Mouse (Mus musculus) erythroblast, embryonic 14.5 days (primary cell): Measurements from ENCODE around the gene Tvp23b. TPM values are rescaled to one million over a fixed set of nuclear protein-coding genes. Genes with fewer than 3 reads are reported as not detected.

ENCODE experiments used
- H3K27me3 ChIP-seq: 2 replicates; pipeline ENCODE4 v1.6.1; 2012; ENCODE audit warnings: inconsistent platforms; ENCODE audit not compliant: control insufficient read depth
- H3K36me3 ChIP-seq: 2 replicates; pipeline ENCODE4 v1.6.1; 2012; ENCODE audit warnings: mild to moderate bottlenecking, inconsistent platforms; ENCODE audit not compliant: control insufficient read depth
- H3K4me1 ChIP-seq: 2 replicates; pipeline ENCODE4 v1.6.1; 2012; ENCODE audit warnings: inconsistent platforms; ENCODE audit not compliant: control insufficient read depth
- H3K4me3 ChIP-seq: replicated peaks from 2 replicates; pipeline ENCODE3; 2012; ENCODE audit warnings: moderate library complexity, mild to moderate bottlenecking, inconsistent platforms
- H3K9me3 ChIP-seq: 2 replicates; pipeline ENCODE4 v1.6.1; 2012; ENCODE audit warnings: low read length, inconsistent platforms, mixed read lengths; ENCODE audit not compliant: control insufficient read depth
- GATA1 ChIP-seq: IDR thresholded peaks from 2 replicates; pipeline ENCODE4 v1.6.1; 2012; ENCODE audit warnings: low read length, inconsistent platforms, mixed read lengths
- TAL1 ChIP-seq: IDR thresholded peaks from 3 replicates; pipeline ENCODE4 v1.6.1; 2012; ENCODE audit warnings: low read length, inconsistent platforms, mixed read lengths
- polyA plus RNA-seq: library from polyadenylated mRNA; stranded (reverse); fragments of >175 nt; gene quantifications from 2 replicates; pipeline ENCODE4 v1.2.3, GENCODE M21; 2012

Gene Tvp23b
- polyA plus RNA-seq, 1 experiment, result not detected

DNA sequence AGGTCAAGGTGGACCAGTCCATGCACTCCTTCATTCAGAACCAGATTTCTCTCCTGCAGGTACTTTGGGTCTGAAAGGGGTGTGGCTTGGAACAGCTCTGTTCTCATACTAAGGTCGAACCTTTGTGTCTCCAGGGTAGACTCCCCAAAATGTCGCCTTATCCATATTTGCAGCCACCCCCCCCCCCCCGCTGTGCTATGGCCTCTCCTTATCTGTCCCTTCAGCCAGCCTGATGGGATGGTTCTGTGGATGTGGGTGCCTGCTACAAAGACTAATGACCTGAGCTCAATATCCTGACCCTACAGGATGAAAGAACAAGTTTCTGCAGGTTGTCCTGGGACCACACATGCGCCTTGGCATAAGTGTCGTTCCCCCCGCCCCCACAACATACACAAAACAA, 25.9 kb upstream of the Tvp23b start:
- H3K4me1 ChIP-seq, result peaks cover 13% of the 10 kb centered on the region
- no peaks in the 10 kb centered on the region for H3K9me3 ChIP-seq
- TF ChIP-seq GATA1 (no peak), TAL1 (no peak)
- no peaks in the 10 kb centered on the region for H3K36me3 ChIP-seq
- H3K27me3 ChIP-seq, result no peaks in the 10 kb centered on the region
- H3K4me3 ChIP-seq, result no peak overlapping the region

DNA sequence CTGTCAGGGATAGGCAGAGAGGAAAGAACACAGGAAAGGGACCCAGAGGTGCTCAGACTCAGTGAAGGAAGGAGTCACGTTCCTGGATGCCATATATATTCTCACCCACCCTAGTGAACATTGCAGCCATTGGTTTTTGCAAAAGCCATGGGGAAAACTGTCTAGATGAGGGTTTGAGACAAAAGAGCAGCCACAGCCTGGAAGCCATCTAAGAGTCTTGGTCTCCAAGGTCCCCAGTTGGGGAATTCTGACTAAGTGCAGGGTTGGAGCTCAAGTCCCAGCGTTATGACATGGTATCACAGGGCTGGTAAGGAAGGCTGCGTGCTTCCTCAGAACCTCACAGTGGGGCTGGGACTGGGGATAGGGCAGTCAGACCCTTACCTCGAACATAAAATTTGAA, 13.7 kb upstream of the Tvp23b start:
- TF ChIP-seq TAL1 (no peak), GATA1 (no peak)
- no peaks in the 10 kb centered on the region for H3K36me3 ChIP-seq
- H3K4me3 ChIP-seq, result no peak overlapping the region
- H3K4me1 ChIP-seq, result peaks cover 6% of the 10 kb centered on the region
- H3K27me3 ChIP-seq, result no peaks in the 10 kb centered on the region
- H3K9me3 ChIP-seq, result no peaks in the 10 kb centered on the region

DNA sequence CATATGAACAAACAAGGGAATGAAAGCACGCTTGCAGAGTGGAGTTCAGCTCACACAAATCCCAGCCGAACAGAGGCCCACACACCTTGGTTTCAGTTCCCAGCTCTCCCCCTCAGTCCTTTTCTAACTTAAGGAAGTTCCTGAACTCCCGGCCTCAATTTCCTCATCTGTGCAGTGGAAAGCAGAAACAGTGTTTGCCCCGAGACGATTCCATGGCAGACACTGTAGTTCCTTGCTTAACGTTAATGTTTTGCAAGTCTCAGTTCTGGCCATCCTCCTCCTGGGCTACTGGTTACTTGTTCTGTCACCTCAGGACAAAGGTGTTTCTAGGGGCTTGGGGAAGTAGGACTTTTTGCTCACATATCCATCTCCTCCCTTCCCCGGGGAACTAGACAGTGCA, 12.6 kb upstream of the Tvp23b start:
- Histone ChIP-seq H3K27me3 (no peaks in the 10 kb centered on the region), H3K4me1 (peaks cover 6% of the 10 kb centered on the region), H3K9me3 (no peaks in the 10 kb centered on the region), H3K4me3 (no peak overlapping the region), H3K36me3 (no peaks in the 10 kb centered on the region)
- no peak for TF ChIP-seq GATA1
- no peak for TF ChIP-seq TAL1

DNA sequence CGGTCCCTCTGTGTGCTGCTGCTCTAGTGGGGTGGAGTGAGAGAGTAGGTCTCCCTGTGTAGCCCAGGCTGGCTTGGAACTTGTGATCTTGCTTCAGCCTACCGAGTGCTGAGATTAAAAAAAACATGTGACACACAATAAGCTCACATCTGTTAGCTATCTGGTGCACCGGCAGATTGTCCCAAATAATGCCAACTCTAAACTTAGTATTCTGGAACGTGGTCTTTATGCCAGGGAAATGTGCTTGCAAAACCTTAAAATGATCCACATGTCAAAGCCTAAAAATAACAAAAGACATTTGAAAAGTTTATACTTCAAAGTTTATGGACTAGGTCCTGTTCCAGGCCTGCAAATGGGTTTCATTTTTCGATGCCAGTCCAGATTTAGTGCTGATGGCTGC, 10.1 kb upstream of the Tvp23b start:
- H3K4me3 ChIP-seq, result no peak overlapping the region
- no peaks in the 10 kb centered on the region for H3K36me3 ChIP-seq
- no peaks in the 10 kb centered on the region for H3K9me3 ChIP-seq
- TF ChIP-seq GATA1 (no peak), TAL1 (no peak)
- peaks cover 6% of the 10 kb centered on the region for H3K4me1 ChIP-seq
- no peaks in the 10 kb centered on the region for H3K27me3 ChIP-seq

DNA sequence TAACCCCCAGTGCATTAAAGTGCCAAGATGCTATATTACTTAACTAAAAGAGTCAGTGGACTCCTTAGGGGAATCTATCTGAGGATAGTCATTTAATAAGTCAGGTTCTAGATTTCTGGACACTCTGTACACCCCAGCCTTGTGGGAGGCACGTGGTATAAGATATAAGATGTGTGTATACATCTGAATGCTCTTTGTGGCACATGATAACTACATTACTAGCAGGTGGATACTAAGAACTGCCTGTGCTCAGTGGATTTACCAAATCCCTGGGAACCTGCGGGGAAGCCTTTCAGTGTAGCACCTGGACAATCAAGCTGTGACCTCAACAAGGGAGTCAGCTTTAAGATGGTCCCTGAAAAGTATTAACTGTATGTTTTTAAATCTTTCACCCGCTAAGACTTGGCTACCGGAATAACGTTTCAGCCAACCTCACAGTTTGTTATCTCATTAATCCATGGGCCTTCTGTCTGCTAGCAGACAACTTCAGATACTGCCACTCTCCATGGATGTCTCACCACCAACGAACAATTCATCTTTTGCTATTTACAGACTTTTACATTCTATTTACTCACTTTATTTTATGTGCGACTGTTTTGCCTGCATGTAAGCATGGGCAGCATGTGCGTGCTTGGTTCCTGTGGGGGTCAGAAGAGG, 9.4 kb upstream of the Tvp23b start:
- Histone ChIP-seq H3K27me3 (no peaks in the 10 kb centered on the region), H3K4me3 (no peak overlapping the region), H3K36me3 (no peaks in the 10 kb centered on the region), H3K9me3 (no peaks in the 10 kb centered on the region), H3K4me1 (peaks cover 6% of the 10 kb centered on the region)
- TF ChIP-seq TAL1, result no peak
- no peak for TF ChIP-seq GATA1

DNA sequence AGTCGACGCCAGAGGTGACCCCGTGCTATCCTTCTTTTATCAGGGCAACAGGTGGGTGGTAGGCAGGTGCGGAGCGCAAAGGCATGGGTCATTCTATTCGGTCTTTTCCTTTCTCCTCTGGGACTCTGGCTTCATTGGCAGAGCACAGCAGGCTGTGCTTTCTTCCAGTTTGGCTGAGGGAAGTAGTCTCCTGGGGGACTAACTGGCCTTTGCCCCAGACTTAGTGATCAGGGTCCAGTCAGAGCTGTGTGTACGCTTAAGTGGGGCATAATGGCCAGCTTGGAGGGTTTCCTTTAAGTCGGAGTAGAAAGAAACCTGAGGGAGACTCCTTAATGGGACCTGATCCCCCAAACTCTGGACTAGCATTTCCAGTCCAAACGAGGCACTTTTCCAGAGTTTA, 5.8 kb upstream of the Tvp23b start:
- H3K9me3 ChIP-seq, result no peaks in the 10 kb centered on the region
- no peak for TF ChIP-seq GATA1
- TF ChIP-seq TAL1, result no peak

DNA sequence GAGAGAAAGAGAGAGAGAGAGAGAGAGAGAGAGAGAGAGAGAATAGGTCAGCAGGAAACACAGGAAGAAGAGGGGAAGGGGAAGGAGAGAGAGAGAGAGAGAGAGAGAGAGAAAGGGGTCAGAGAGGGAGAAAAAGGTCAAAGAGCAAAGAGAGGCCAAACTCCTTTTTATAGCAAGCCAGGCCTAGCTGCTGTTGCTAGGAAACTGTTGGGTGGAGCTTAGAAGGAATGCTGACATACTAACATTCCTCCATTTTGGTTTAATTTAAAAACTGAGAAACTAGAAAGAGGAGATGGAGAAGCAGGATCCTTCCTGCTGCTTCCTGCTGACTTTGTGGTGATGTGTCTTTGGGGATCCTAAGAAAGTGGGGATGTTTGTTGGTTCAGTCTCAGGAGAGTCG, 3.6 kb upstream of the Tvp23b start:
- no peaks in the 10 kb centered on the region for H3K27me3 ChIP-seq

More for the DNA sequence above, 5.8 kb upstream of the Tvp23b start:
- Histone ChIP-seq H3K4me3 (no peak overlapping the region), H3K36me3 (no peaks in the 10 kb centered on the region), H3K4me1 (peaks cover 6% of the 10 kb centered on the region), H3K27me3 (no peaks in the 10 kb centered on the region)

DNA sequence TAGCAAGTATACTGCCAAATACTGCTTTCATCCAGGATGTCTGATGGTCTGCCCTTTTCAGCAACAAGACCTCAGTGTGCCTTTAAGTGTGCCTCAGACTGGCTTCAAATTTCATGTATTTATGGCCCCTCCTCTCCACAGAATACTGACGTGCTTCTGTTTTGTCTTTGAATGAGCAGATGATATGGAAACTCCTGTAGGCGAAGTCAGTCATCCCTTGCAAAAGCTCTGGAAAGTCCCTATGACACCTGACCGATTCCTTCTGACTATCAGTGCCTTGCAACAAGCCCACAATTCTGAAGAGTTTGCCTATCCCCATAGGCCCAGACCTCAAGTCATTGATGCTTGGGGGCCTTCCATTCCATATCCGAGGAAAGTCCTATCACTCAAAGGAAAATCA, 2.8 kb upstream of the Tvp23b start:
- peaks cover 10% of the 10 kb centered on the region for H3K4me1 ChIP-seq
- no peak for TF ChIP-seq TAL1
- H3K27me3 ChIP-seq, result no peaks in the 10 kb centered on the region
- no peaks in the 10 kb centered on the region for H3K36me3 ChIP-seq
- no peak overlapping the region for H3K4me3 ChIP-seq
- no peaks in the 10 kb centered on the region for H3K9me3 ChIP-seq

More for the DNA sequence above, 3.6 kb upstream of the Tvp23b start:
- Histone ChIP-seq H3K4me3 (no peak overlapping the region), H3K36me3 (no peaks in the 10 kb centered on the region), H3K4me1 (peaks cover 10% of the 10 kb centered on the region), H3K9me3 (no peaks in the 10 kb centered on the region)
- TF ChIP-seq TAL1 (no peak), GATA1 (no peak)

DNA sequence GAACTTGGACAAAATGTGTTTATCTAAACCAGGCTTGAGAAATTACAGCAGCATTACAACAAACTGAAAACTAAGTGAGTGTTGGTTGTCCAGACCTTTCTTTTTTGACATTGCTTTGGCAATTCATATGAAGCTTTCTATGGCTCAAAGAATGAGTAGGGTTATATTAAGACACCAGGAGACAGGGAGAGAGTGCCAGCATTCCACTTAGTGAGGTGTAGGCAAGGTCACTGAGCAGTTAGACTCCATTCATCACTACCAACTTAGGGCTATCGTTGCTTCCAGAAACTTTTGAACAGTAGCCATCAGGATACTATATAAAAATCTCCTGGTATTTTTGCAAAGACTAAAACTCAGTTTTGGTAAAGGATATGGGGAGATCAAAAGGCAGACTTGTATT, 1.9 kb upstream of the Tvp23b start:
- Histone ChIP-seq H3K4me1 (peaks cover 12% of the 10 kb centered on the region), H3K4me3 (no peak overlapping the region), H3K9me3 (no peaks in the 10 kb centered on the region), H3K36me3 (peaks cover 4% of the 10 kb centered on the region; the same call in 1 of the 2 replicates), H3K27me3 (no peaks in the 10 kb centered on the region)
- TF ChIP-seq TAL1, result no peak
- no peak for TF ChIP-seq GATA1

DNA sequence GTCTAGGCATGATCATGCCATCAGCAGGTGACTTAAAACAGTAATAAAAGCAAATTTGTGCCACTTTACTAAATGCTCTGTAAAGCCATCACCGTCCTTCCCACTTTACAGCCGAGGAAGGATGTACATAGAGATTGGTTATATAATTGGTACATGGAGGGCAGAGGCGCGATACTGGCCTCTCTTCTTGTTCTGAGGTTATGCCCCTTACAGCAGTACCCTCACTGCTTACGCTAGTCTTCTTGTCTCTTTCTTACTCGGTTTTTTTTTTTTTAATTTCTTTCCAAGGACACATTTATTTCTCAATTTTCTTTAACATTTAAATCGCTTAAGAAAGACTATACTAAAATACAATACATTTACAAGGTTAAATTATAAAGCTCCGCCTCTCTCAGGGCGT, 527 bp upstream of the Tvp23b start:
- no peaks in the 10 kb centered on the region for H3K9me3 ChIP-seq
- TF ChIP-seq TAL1 (no peak), GATA1 (no peak)
- H3K36me3 ChIP-seq, result peaks cover 8% of the 10 kb centered on the region; the same call in 1 of the 2 replicates
- no peaks in the 10 kb centered on the region for H3K27me3 ChIP-seq
- peaks cover 12% of the 10 kb centered on the region for H3K4me1 ChIP-seq
- peak overlapping the region; percentile 88 for H3K4me3 ChIP-seq
